Mouse (Mus musculus) erythroblast, embryonic 14.5 days (primary cell): ENCODE measurements around the gene Eif4g3.

Source experiments
- GATA1 ChIP-seq: IDR thresholded peaks from 2 replicates; pipeline ENCODE4 v1.6.1; 2012; ENCODE audit warnings: low read length, inconsistent platforms, mixed read lengths
- TAL1 ChIP-seq: IDR thresholded peaks from 3 replicates; pipeline ENCODE4 v1.6.1; 2012; ENCODE audit warnings: low read length, inconsistent platforms, mixed read lengths

- TF ChIP-seq TAL1 (no peak), GATA1 (no peak)
Observed at GRCm38 (mm10) chr4:138108541-138108940, 115.7 kb downstream of the Eif4g3 start.
